Mouse (Mus musculus) macrophage (primary cell): ENCODE measurements at regions not wholly inside any gene's neighbourhood (a gene's known extent, or its start where the extent isn't known, plus 50 kb on each side); places are given as distances from the start of the nearest gene placed in this dataset.

ENCODE experiments used
- H3K27ac ChIP-seq: fragments of 350-480 bp; formaldehyde crosslinking; 2 replicates; pipeline ENCODE4 v1.9.0; 2021
- H3K36me3 ChIP-seq: fragments of 350-480 bp; formaldehyde crosslinking; 2 replicates; pipeline ENCODE4 v1.9.0; 2021; ENCODE audit errors: inconsistent target
- H3K4me3 ChIP-seq: fragments of 350-480 bp; formaldehyde crosslinking; 2 replicates; pipeline ENCODE4 v1.9.0; 2021; ENCODE audit errors: inconsistent target
- H3K79me2 ChIP-seq: fragments of 350-480 bp; formaldehyde crosslinking; 2 replicates; pipeline ENCODE4 v1.9.0; 2021; ENCODE audit errors: inconsistent target
- WGBS: methylation state at CpG from one replicate; pipeline ENCODE4 v1.1.7; 2026; ENCODE audit warnings: inconsistent platforms; ENCODE audit not compliant: missing documents; 5-methylcytosine and 5-hydroxymethylcytosine counted together

DNA sequence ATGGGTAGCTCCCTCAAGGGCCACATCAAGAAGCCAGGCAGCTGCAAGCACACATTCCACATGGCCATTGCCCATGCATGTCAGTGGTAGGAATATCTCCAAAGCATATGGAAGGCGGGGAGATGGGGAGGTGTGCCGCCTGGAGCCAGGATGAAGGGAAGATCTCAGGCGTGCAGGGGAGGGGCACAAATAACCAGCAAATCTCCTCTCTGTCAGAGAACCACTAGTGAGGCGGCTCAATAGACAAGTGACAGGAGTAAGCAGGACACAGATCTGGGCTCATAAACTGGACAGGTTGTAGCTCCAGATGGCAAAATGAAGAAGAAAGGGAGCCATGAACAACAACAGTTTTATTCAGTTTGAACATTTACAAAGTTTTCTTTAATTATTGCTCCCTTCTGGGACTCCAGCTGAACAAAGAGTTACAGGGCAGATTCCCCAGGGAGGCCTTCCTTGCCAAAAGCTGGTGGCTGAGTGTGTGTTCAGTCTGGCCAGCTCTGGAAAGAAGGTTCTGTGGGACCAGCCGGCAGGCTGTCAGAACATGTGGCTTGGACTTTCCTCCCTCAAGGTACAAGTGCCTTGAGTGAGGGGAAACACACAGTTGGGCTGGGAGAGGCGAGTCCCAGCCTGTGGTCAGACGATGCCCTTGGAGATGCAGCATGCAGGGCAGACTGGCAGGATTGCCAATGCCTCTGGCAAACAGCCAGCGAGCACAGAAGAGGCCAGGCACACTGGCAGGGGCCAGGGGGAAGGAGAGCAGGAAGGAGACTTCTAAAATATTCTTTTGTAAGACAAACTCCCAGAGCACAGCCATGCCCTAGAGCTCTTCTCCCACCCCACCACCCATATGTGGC lies 302.7 kb downstream of the Rnf144a start:
- no peaks in the 10 kb centered on the region for H3K79me2 ChIP-seq
- no peak overlapping the region for H3K27ac ChIP-seq
- H3K4me3 ChIP-seq: no peak overlapping the region
- 55% methylated on average over 8 of the region's 8 CpGs for WGBS
- H3K36me3 ChIP-seq: no peaks in the 10 kb centered on the region

- 96% methylated on average over 6 of the region's 6 CpGs for WGBS
- Histone ChIP-seq H3K79me2 (no peaks in the 10 kb centered on the region), H3K4me3 (no peak overlapping the region), H3K27ac (no peak overlapping the region), H3K36me3 (no peaks in the 10 kb centered on the region)
Observed at GRCm38 (mm10) chr12:26109866-26110265, 305.2 kb downstream of the Rnf144a start.

- WGBS: 86% methylated on average over 3 of the region's 3 CpGs
- no peaks in the 10 kb centered on the region for H3K79me2 ChIP-seq
- no peaks in the 10 kb centered on the region for H3K36me3 ChIP-seq
- H3K4me3 ChIP-seq: no peak overlapping the region
- no peak overlapping the region for H3K27ac ChIP-seq
Observed at GRCm38 (mm10) chr12:26104372-26104771, 310.7 kb downstream of the Rnf144a start.

GRCm38 (mm10) chr12:26102384-26102783 lies 312.7 kb downstream of the Rnf144a start:
- Histone ChIP-seq H3K79me2 (no peaks in the 10 kb centered on the region), H3K36me3 (no peaks in the 10 kb centered on the region), H3K4me3 (no peak overlapping the region), H3K27ac (no peak overlapping the region)
- WGBS: 77% methylated on average over 4 of the region's 4 CpGs

DNA sequence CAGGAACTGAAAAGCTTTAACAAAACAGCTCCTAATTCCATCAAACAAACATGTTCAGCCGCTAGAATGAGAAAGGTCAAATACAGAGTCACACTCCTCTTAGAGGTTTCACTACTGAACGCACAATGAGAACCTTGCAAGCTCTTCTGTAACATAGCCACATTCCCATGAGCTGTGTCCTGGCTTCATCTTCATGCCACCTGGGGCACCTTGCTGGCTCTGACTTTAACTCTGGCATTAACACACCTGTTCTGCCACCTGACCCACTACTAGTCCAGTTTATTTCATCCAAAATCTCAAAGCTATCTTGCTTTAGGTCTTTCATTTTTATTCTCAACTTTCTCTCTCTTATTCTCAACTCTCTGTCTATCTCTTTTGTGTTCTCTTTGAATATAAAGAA lies 314.9 kb downstream of the Rnf144a start:
- no peak overlapping the region for H3K4me3 ChIP-seq
- 96% methylated on average over 2 of the region's 2 CpGs for WGBS
- no peak overlapping the region for H3K27ac ChIP-seq
- no peaks in the 10 kb centered on the region for H3K79me2 ChIP-seq
- H3K36me3 ChIP-seq: no peaks in the 10 kb centered on the region

- no peak overlapping the region for H3K27ac ChIP-seq
- no peaks in the 10 kb centered on the region for H3K79me2 ChIP-seq
- no peaks in the 10 kb centered on the region for H3K36me3 ChIP-seq
- no peak overlapping the region for H3K4me3 ChIP-seq
- 85% methylated on average over 5 of the region's 5 CpGs for WGBS
Observed at GRCm38 (mm10) chr12:26099176-26099575, 315.9 kb downstream of the Rnf144a start.

DNA sequence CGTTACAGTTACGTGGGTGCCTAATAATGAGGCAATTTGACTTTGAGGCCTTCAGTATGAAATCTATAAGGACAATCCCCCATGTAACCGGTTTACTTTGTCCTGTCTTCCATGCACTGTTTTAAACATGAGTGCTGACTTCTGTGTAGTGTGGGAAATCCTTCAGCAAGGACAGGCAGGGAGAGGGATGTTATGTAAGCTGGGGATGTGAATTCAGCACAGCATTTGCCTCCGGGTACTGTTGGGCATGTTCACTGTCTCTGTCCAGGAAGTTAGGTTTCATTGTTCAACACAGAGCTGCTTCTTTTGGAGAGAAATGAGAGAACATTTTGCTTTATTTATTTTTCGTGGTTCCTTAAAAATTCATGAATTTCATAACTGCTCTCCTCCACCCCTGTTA lies 322.7 kb downstream of the Rnf144a start:
- no peak overlapping the region for H3K27ac ChIP-seq
- 83% methylated on average over 5 of the region's 5 CpGs for WGBS
- no peaks in the 10 kb centered on the region for H3K36me3 ChIP-seq
- H3K4me3 ChIP-seq: no peak overlapping the region
- H3K79me2 ChIP-seq: no peaks in the 10 kb centered on the region

GRCm38 (mm10) chr12:26091865-26092264 lies 323.2 kb downstream of the Rnf144a start:
- no peaks in the 10 kb centered on the region for H3K36me3 ChIP-seq
- 71% methylated on average over 3 of the region's 3 CpGs for WGBS
- no peak overlapping the region for H3K27ac ChIP-seq
- H3K4me3 ChIP-seq: no peak overlapping the region
- no peaks in the 10 kb centered on the region for H3K79me2 ChIP-seq

DNA sequence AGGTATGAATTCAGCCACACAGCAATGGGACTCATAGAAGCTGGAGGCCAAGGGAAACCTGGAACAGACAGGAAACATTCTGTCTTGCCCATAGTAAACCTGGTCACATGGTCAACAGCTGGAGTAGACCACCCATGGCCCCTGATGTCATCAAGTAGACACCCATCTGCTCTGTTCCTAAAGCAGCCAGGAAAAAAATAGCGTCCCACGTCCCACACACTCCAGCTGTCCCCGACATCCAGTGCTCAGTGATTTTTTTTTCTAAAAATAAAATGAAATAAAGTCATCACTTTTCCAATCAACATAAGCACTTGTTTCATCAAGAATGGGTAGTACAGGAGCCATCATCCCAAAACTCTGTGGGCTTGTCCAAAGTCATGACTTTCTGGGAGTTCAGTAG lies 326.7 kb downstream of the Rnf144a start:
- no peaks in the 10 kb centered on the region for H3K36me3 ChIP-seq
- no peak overlapping the region for H3K4me3 ChIP-seq
- 81% methylated on average over 3 of the region's 3 CpGs for WGBS
- no peak overlapping the region for H3K27ac ChIP-seq
- no peaks in the 10 kb centered on the region for H3K79me2 ChIP-seq

GRCm38 (mm10) chr12:26086923-26087322 lies 328.1 kb downstream of the Rnf144a start:
- WGBS: 66% methylated on average over 4 of the region's 4 CpGs
- H3K27ac ChIP-seq: no peak overlapping the region
- no peak overlapping the region for H3K4me3 ChIP-seq
- H3K79me2 ChIP-seq: no peaks in the 10 kb centered on the region
- H3K36me3 ChIP-seq: no peaks in the 10 kb centered on the region

GRCm38 (mm10) chr12:26086414-26086813 lies 328.6 kb downstream of the Rnf144a start:
- no peaks in the 10 kb centered on the region for H3K36me3 ChIP-seq
- WGBS: 93% methylated on average over 3 of the region's 3 CpGs
- H3K27ac ChIP-seq: no peak overlapping the region
- no peaks in the 10 kb centered on the region for H3K79me2 ChIP-seq
- no peak overlapping the region for H3K4me3 ChIP-seq

GRCm38 (mm10) chr12:26079061-26079625 lies 335.9 kb downstream of the Rnf144a start:
- no peak overlapping the region for H3K4me3 ChIP-seq
- H3K36me3 ChIP-seq: no peaks in the 10 kb centered on the region
- WGBS: 64% methylated on average over 4 of the region's 4 CpGs
- no peaks in the 10 kb centered on the region for H3K79me2 ChIP-seq
- no peak overlapping the region for H3K27ac ChIP-seq

DNA sequence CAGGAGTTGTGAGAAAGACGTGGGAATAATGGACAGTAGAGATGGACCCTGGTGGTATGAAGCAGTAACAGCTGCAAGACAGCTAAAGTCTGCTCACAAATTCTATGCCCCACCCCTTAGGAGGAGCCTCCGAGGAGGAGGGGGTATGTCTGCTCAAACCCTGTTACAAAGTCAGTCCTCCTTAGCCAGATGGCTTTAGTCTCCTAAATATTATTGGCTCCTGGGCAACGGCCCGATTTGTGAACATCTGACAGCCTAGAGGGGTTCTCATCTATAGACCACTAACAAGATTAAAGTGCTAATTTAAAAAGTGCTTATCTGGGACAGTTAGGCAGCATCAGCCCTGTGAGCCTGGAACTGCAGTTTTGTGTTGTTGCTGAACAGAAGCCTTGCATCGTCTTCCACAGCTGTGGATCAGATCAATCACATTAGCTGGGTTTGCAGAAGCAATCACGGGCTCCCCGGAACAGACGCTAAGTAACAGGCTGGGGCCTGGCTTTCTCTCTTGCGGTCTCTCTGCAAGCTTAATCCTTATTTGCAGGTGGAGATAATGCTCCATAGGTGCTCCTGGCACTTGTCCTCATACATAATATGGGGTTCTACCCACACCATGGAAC lies 339.3 kb downstream of the Rnf144a start:
- Histone ChIP-seq H3K79me2 (no peaks in the 10 kb centered on the region), H3K4me3 (no peak overlapping the region), H3K27ac (no peak overlapping the region), H3K36me3 (no peaks in the 10 kb centered on the region)
- WGBS: 80% methylated on average over 9 of the region's 9 CpGs

- Histone ChIP-seq H3K4me3 (no peak overlapping the region), H3K79me2 (no peaks in the 10 kb centered on the region), H3K36me3 (no peaks in the 10 kb centered on the region), H3K27ac (no peak overlapping the region)
- WGBS: 82% methylated on average over 7 of the region's 7 CpGs
Observed at GRCm38 (mm10) chr12:26072180-26072579, 342.9 kb downstream of the Rnf144a start.

DNA sequence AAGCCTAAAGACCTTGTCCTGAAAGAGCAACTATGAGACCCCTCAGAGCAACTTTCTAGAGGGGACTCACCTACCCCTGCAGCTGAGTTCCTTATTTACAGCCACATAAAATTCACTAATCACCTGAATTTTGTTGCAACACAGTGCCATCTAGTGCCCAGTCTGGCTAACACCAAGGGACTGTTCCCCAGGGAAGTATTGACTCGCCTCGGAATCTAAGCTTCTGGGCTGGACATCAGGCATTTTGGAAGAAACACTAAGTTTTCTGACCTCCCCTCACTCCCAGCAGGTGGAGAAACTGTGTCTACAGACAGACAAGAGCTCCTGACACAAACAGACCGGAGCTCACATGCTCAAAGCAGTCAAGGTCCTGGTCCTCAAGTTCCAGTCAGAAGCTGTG lies 343.4 kb downstream of the Rnf144a start:
- Histone ChIP-seq H3K36me3 (no peaks in the 10 kb centered on the region), H3K27ac (no peak overlapping the region), H3K79me2 (no peaks in the 10 kb centered on the region), H3K4me3 (no peak overlapping the region)
- WGBS: 11% methylated on average over 3 of the region's 3 CpGs
